Mouse (Mus musculus): Measurements from ENCODE around the gene Slc7a4. TPM values are rescaled to one million over a fixed set of nuclear protein-coding genes. Genes with fewer than 3 reads are reported as not detected.

The Slc7a4 gene
- polyA plus RNA-seq, 2 experiments: 1.1 to 1.3 TPM

DNA sequence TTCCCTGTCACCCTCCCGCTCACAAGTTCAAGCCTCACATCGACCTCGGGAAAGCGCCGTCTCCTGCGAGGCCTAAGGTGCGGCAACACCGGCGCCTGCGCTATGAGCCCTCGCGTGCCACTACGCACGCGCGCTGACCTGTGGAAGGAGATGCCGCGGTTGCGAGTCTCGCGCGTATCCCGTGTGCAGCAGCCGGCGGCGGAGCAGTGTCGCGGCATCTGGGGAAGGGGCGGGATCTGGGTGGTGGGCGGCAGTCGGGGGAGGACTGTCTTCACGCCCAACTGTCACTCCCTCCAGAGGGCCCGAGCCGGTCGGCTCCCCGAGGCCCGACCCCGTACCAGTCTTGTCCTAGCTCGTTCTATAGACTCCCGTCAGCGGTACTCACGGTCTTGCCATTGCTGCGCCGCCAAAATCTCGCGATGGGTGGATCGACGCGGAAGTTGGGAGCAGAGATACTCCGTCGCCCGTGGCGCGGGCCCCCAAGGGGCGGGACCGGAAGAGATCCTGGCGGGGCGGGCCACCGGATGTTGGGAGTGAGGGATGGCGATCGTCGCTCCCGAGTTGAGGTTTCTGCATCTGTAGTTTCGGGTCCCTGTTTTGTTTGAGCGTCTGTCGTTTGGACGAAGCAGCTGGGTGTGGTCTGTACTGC lies 52.2 kb downstream of the Slc7a4 start, which contains the start of gene Thap7:
Gene Thap7, minus strand, starts transcription at position 497 of the 649 bp plus-strand sequence.
- peak; percentile 96 to 97 (median 96) for DNase-seq (ENCODE audit: low read depth in 3 of 3, low spot score in 3 of 3)
- under 1% methylated on average over 67 of the region's 67 CpGs for WGBS (ENCODE audit: insufficient replicate concordance)
- Histone ChIP-seq H3K4me1 (replicated peaks; ENCODE audit: control insufficient read depth in 2 of 2, insufficient read depth in 2 of 2, low read length in 1 of 2) (peaks cover 13 to 14% of the 10 kb centered on the region in 2 experiments), H3K9me3 (ENCODE audit: control insufficient read depth, low read length) (no peaks in the 10 kb centered on the region), H3K9ac (replicated peaks) (peak within 1 kb of the TSS; percentile 92), H3K27me3 (ENCODE audit: control insufficient read depth, insufficient read depth, low read length) (no peaks in the 10 kb centered on the region), H3K4me3 (ENCODE audit: insufficient read depth in 1 of 2, low read depth in 2 of 2, low read length in 2 of 2) (peak within 1 kb of the TSS; percentile 80 to 86), H3K4me2 (ENCODE audit: low read depth) (peak within 1 kb of the TSS; percentile 99), H3K36me3 (replicated peaks; ENCODE audit: control insufficient read depth, insufficient read depth, low read depth) (peaks cover 22% of the 10 kb centered on the region), H3K27ac (peak within 1 kb of the TSS; percentile 88)
- TF ChIP-seq CTCF (IDR thresholded peaks at IDR 0.05; ENCODE audit: low read depth): no peak
- TF ChIP-seq EP300 (IDR thresholded peaks at IDR 0.05; ENCODE audit: low read depth): peak; percentile 55
- ATAC-seq (ENCODE audit: insufficient read depth): peak; percentile 95

DNA sequence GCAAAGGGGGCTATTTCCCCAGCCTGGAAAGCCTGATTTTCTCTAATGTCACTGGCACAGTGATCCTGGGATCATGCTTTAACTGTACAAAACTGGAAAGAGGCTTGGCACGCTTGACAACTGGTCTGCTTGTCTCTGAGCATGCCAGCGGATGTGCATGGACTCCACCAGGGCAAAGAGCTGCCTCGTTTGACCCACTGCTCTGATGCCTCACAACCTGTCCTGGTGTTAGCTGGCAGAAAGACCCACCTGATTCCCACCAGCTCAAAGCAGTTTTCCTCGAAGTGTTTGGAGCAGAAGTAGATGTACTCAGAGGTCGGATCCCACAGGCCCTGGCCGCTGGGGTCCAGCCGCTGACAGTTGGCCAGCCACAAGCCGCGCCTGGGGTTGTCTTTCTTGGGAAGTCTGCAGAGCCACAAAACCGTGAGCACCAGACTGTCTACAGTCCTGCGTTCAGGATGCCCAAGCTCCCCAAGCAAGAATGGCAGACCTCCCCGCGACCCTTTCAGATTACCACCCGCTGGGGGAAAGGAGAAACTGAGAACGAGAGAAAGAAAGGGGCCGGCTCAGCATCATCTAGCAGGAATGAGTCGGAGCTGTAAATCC lies 52.9 kb downstream of the Slc7a4 start:
- no peaks in the 10 kb centered on the region for H3K27me3 ChIP-seq (ENCODE audit: control insufficient read depth, insufficient read depth, low read length)
- H3K9me3 ChIP-seq (ENCODE audit: control insufficient read depth, low read length): no peaks in the 10 kb centered on the region
- TF ChIP-seq EP300 (IDR thresholded peaks at IDR 0.05; ENCODE audit: low read depth) (no peak), CTCF (IDR thresholded peaks at IDR 0.05; ENCODE audit: low read depth) (no peak)
- WGBS (ENCODE audit: insufficient replicate concordance): 9% methylated on average over 17 of the region's 17 CpGs
- peak overlapping the region; percentile 88 for H3K27ac ChIP-seq
- peak overlapping the region; percentile 99 for H3K4me2 ChIP-seq (ENCODE audit: low read depth)
- ATAC-seq (ENCODE audit: insufficient read depth) (no peak), DNase-seq (ENCODE audit: low read depth in 3 of 3, low spot score in 3 of 3) (no peak)
- peak overlapping the region; percentile 92 for H3K9ac ChIP-seq (replicated peaks)
- peaks cover 13 to 14% of the 10 kb centered on the region in 2 experiments for H3K4me1 ChIP-seq (replicated peaks; ENCODE audit: control insufficient read depth in 2 of 2, insufficient read depth in 2 of 2, low read length in 1 of 2)
- H3K4me3 ChIP-seq (ENCODE audit: insufficient read depth in 1 of 2, low read depth in 2 of 2, low read length in 2 of 2): peak overlapping the region; percentile 80 to 86
- H3K36me3 ChIP-seq (replicated peaks; ENCODE audit: control insufficient read depth, insufficient read depth, low read depth): peaks cover 22% of the 10 kb centered on the region

DNA sequence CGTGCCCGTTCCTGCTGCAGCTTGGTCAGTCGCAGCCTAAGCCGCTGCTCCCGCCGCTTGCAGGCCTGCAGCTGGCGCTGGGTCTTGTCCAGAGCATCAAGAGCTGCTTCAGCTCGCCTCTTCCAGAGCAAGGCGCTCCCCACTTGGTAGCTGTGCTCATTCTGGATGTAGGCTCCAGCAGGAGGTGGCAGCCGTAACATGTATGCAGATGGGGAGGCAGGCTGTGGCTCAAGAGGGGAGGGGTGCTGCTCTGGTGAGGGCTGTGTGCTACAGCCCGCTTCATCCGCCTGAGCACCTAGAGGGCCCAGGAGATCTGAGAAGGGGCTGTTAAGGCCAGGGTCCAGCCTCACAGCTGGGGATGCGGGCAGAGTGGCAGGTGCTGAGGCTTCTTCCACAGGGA lies 54.7 kb downstream of the Slc7a4 start:
- WGBS (ENCODE audit: insufficient replicate concordance): 82% methylated on average over 13 of the region's 13 CpGs
- Histone ChIP-seq H3K9me3 (ENCODE audit: control insufficient read depth, low read length) (no peaks in the 10 kb centered on the region), H3K27ac (no peak overlapping the region), H3K4me2 (ENCODE audit: low read depth) (no peak overlapping the region), H3K4me1 (replicated peaks; ENCODE audit: control insufficient read depth in 2 of 2, insufficient read depth in 2 of 2, low read length in 1 of 2) (peaks cover 13 to 14% of the 10 kb centered on the region in 2 experiments), H3K9ac (replicated peaks) (no peak overlapping the region), H3K36me3 (replicated peaks; ENCODE audit: control insufficient read depth, insufficient read depth, low read depth) (peaks cover 22% of the 10 kb centered on the region), H3K4me3 (ENCODE audit: insufficient read depth in 1 of 2, low read depth in 2 of 2, low read length in 2 of 2) (no peak overlapping the region), H3K27me3 (ENCODE audit: control insufficient read depth, insufficient read depth, low read length) (no peaks in the 10 kb centered on the region)
- TF ChIP-seq CTCF (IDR thresholded peaks at IDR 0.05; ENCODE audit: low read depth): no peak
- no peak for TF ChIP-seq EP300 (IDR thresholded peaks at IDR 0.05; ENCODE audit: low read depth)
- ATAC-seq (ENCODE audit: insufficient read depth) (no peak), DNase-seq (ENCODE audit: low read depth in 3 of 3, low spot score in 3 of 3) (no peak)

DNA sequence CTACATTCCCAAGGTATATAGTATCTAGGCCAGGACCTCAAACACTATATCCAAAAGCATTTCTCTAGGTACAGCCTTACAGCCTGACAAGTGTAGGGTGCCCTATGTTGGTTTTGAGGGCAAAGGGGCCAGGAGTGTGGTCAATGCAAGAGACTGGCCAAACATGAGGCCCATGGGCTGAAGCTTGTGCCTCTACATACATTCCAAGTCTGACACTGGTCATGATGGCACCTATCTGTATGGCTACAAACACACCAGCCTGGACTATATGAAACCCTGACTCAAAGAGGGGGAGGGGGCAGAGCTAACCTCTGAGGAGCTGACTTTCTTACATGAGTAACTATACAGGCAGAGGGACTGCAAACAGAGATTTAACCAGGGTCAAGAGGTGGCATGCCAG lies 55.4 kb downstream of the Slc7a4 start:
- Histone ChIP-seq H3K9me3 (ENCODE audit: control insufficient read depth, low read length) (no peaks in the 10 kb centered on the region), H3K27me3 (ENCODE audit: control insufficient read depth, insufficient read depth, low read length) (no peaks in the 10 kb centered on the region), H3K27ac (no peak overlapping the region), H3K9ac (replicated peaks) (no peak overlapping the region), H3K4me1 (replicated peaks; ENCODE audit: control insufficient read depth in 2 of 2, insufficient read depth in 2 of 2, low read length in 1 of 2) (peaks cover 13 to 14% of the 10 kb centered on the region in 2 experiments), H3K4me3 (ENCODE audit: insufficient read depth in 1 of 2, low read depth in 2 of 2, low read length in 2 of 2) (no peak overlapping the region), H3K4me2 (ENCODE audit: low read depth) (no peak overlapping the region), H3K36me3 (replicated peaks; ENCODE audit: control insufficient read depth, insufficient read depth, low read depth) (peaks cover 22% of the 10 kb centered on the region)
- TF ChIP-seq EP300 (IDR thresholded peaks at IDR 0.05; ENCODE audit: low read depth) (no peak), CTCF (IDR thresholded peaks at IDR 0.05; ENCODE audit: low read depth) (no peak)
- ATAC-seq (ENCODE audit: insufficient read depth) (no peak), DNase-seq (ENCODE audit: low read depth in 3 of 3, low spot score in 3 of 3) (no peak)

DNA sequence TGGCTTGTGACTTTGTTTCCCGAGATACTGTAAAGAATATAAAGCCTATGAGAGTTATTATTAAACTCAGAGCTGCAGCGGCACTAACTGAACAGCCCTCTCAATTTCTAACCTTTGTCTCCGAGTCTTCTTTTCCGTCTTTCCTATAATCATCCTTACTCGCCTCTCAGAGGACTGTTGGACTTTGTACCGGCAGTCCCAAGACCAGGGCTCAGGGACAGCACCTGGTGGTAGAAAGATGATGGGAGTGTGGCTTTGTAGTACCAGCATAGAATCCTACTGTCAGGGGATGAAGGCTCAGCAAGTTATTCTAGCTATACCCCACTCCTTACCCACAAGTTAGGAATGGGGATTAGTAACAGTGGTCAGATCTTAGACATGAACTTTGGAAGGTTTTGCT lies 56.8 kb downstream of the Slc7a4 start:
- H3K4me2 ChIP-seq (ENCODE audit: low read depth): no peak overlapping the region
- 76% methylated on average over 6 of the region's 6 CpGs for WGBS (ENCODE audit: insufficient replicate concordance)
- peaks cover 4% of the 10 kb centered on the region in 2 experiments for H3K4me1 ChIP-seq (replicated peaks; ENCODE audit: control insufficient read depth in 2 of 2, insufficient read depth in 2 of 2, low read length in 1 of 2)
- no peak for TF ChIP-seq EP300 (IDR thresholded peaks at IDR 0.05; ENCODE audit: low read depth)
- no peaks in the 10 kb centered on the region for H3K9me3 ChIP-seq (ENCODE audit: control insufficient read depth, low read length)
- no peak overlapping the region for H3K4me3 ChIP-seq (ENCODE audit: insufficient read depth in 1 of 2, low read depth in 2 of 2, low read length in 2 of 2)
- no peak for DNase-seq (ENCODE audit: low read depth in 3 of 3, low spot score in 3 of 3)
- H3K27ac ChIP-seq: no peak overlapping the region
- peaks cover 24% of the 10 kb centered on the region for H3K36me3 ChIP-seq (replicated peaks; ENCODE audit: control insufficient read depth, insufficient read depth, low read depth)
- no peak overlapping the region for H3K9ac ChIP-seq (replicated peaks)
- no peak for ATAC-seq (ENCODE audit: insufficient read depth)
- no peaks in the 10 kb centered on the region for H3K27me3 ChIP-seq (ENCODE audit: control insufficient read depth, insufficient read depth, low read length)
